11 mouse cellular contexts compared by ENCODE assay signal in genomic region chr3:98072570-98072969, GRCm38 (mm10).
"Had no signal": no experiment of that assay in that cellular context is flagged by ENCODE, and none has a peak within 500 bp of the region (broad histone marks: within the 10 kb centered on the region; RNA-seq: fewer than 3 reads in every experiment).

No protein-coding gene starts in this region.

- H3K4me2 ChIP-seq: liver, embryonic 13.5 days; midbrain, embryonic 12.5 days; neural tube, embryonic 13.5 days had no signal

- DNase-seq: kidney, postnatal 10 days; kidney, postnatal 4 days; liver; liver, embryonic 13.5 days; lung, adult 18-20 months; right cerebral cortex, postnatal 14 days; thymus, postnatal 36 days had no signal

- H3K9ac ChIP-seq: liver, embryonic 13.5 days; midbrain, embryonic 12.5 days; neural tube, embryonic 13.5 days had no signal

- H3K4me3 ChIP-seq: layer of hippocampus, adult 2 months; liver, embryonic 13.5 days; midbrain, embryonic 12.5 days; neural tube, embryonic 13.5 days had no signal

- H3K27ac ChIP-seq: liver, embryonic 13.5 days; midbrain, embryonic 12.5 days; neural tube, embryonic 13.5 days had no signal

- H3K9me3 ChIP-seq: liver, embryonic 13.5 days; midbrain, embryonic 12.5 days; neural tube, embryonic 13.5 days had no signal

- ATAC-seq: midbrain, embryonic 16.5 days had no signal

- H3K27me3 ChIP-seq: liver, embryonic 13.5 days; midbrain, embryonic 12.5 days; neural tube, embryonic 13.5 days had no signal
